Mouse (Mus musculus): Measurements from ENCODE around the gene Mnd1. TPM values are rescaled to one million over a fixed set of nuclear protein-coding genes. Genes with fewer than 3 reads are reported as not detected.

Gene Mnd1
- total RNA-seq, 1 experiment: 31.9 TPM

GRCm38 (mm10) chr3:84076543-84077332, 78.8 kb downstream of the Mnd1 start:
- TF ChIP-seq MAFK (IDR thresholded peaks at IDR 0.05; ENCODE audit: insufficient read depth, low read depth, low read length) (no peak), CHD2 (IDR thresholded peaks at IDR 0.05; ENCODE audit: low read depth, low read length) (no peak), ZC3H11A (IDR thresholded peaks at IDR 0.05; ENCODE audit: borderline replicate concordance, low read depth, low read length) (no peak), HCFC1 (IDR thresholded peaks at IDR 0.05; ENCODE audit: borderline replicate concordance, insufficient read depth, low read length) (no peak), ZNF384 (IDR thresholded peaks at IDR 0.05; ENCODE audit: low read depth, low read length) (no peak)
- 0 out of 2 replicates have a peak, but pooled peaks cover 1% of the 10 kb centered on the region for H3K36me3 ChIP-seq (ENCODE audit: control insufficient read depth, insufficient read depth, low read length, poor library complexity, severe bottlenecking)

GRCm38 (mm10) chr3:84075516-84075915, 80.1 kb downstream of the Mnd1 start:
- H3K4me1 ChIP-seq (ENCODE audit: control insufficient read depth in 2 of 2, insufficient read depth in 2 of 2, low read length in 2 of 2, poor library complexity in 1 of 2): peaks cover 0 to 2% of the 10 kb centered on the region in 2 experiments; a peak in 1 of 4 replicates

More at GRCm38 (mm10) chr3:84076543-84077332, 78.8 kb downstream of the Mnd1 start:
- Histone ChIP-seq H3K9ac (ENCODE audit: insufficient read depth, low read depth, low read length, poor library complexity, severe bottlenecking) (no peak overlapping the region), H3K4me3 (ENCODE audit: insufficient read depth in 1 of 2, low read depth in 1 of 2, low read length in 2 of 2, poor library complexity in 1 of 2, severe bottlenecking in 1 of 2) (no peak overlapping the region), H3K9me3 (ENCODE audit: control insufficient read depth, insufficient read depth, low read depth, low read length) (no peaks in the 10 kb centered on the region), H3K27ac (ENCODE audit: insufficient read depth, low read depth, low read length, poor library complexity, severe bottlenecking) (no peak overlapping the region), H3K4me1 (ENCODE audit: control insufficient read depth in 2 of 2, insufficient read depth in 2 of 2, low read length in 2 of 2, poor library complexity in 1 of 2) (peaks cover 0 to under 1% of the 10 kb centered on the region in 2 experiments; a peak in 1 of 4 replicates)
- DNase-seq (ENCODE audit: low read depth, low spot score): no peak
- in situ Hi-C loops (cut with MboI; ENCODE audit: low sequenced_read_pairs in 2 of 2, unreplicated experiment in 2 of 2): no loop called here

GRCm38 (mm10) chr3:84074777-84075176, 80.8 kb downstream of the Mnd1 start:
- Histone ChIP-seq H3K36me3 (ENCODE audit: control insufficient read depth, insufficient read depth, low read length, poor library complexity, severe bottlenecking) (0 out of 2 replicates have a peak, but pooled peaks cover 1% of the 10 kb centered on the region), H3K4me3 (ENCODE audit: insufficient read depth in 1 of 2, low read depth in 1 of 2, low read length in 2 of 2, poor library complexity in 1 of 2, severe bottlenecking in 1 of 2) (no peak overlapping the region), H3K4me1 (ENCODE audit: control insufficient read depth in 2 of 2, insufficient read depth in 2 of 2, low read length in 2 of 2, poor library complexity in 1 of 2) (peaks cover 0 to 2% of the 10 kb centered on the region in 2 experiments; a peak in 1 of 4 replicates), H3K9me3 (ENCODE audit: control insufficient read depth, insufficient read depth, low read depth, low read length) (no peaks in the 10 kb centered on the region), H3K9ac (ENCODE audit: insufficient read depth, low read depth, low read length, poor library complexity, severe bottlenecking) (no peak overlapping the region), H3K27ac (ENCODE audit: insufficient read depth, low read depth, low read length, poor library complexity, severe bottlenecking) (no peak overlapping the region)
- DNase-seq (ENCODE audit: low read depth, low spot score): no peak
- TF ChIP-seq MAFK (IDR thresholded peaks at IDR 0.05; ENCODE audit: insufficient read depth, low read depth, low read length) (no peak), CHD2 (IDR thresholded peaks at IDR 0.05; ENCODE audit: low read depth, low read length) (no peak), HCFC1 (IDR thresholded peaks at IDR 0.05; ENCODE audit: borderline replicate concordance, insufficient read depth, low read length) (no peak), ZC3H11A (IDR thresholded peaks at IDR 0.05; ENCODE audit: borderline replicate concordance, low read depth, low read length) (no peak), ZNF384 (IDR thresholded peaks at IDR 0.05; ENCODE audit: low read depth, low read length) (no peak)
- in situ Hi-C loops (cut with MboI; ENCODE audit: low sequenced_read_pairs in 2 of 2, unreplicated experiment in 2 of 2): no loop called here

More at GRCm38 (mm10) chr3:84075516-84075915, 80.1 kb downstream of the Mnd1 start:
- in situ Hi-C loops (cut with MboI; ENCODE audit: low sequenced_read_pairs in 2 of 2, unreplicated experiment in 2 of 2): no loop called here
- no peak for DNase-seq (ENCODE audit: low read depth, low spot score)
- Histone ChIP-seq H3K4me3 (ENCODE audit: insufficient read depth in 1 of 2, low read depth in 1 of 2, low read length in 2 of 2, poor library complexity in 1 of 2, severe bottlenecking in 1 of 2) (no peak overlapping the region), H3K36me3 (ENCODE audit: control insufficient read depth, insufficient read depth, low read length, poor library complexity, severe bottlenecking) (0 out of 2 replicates have a peak, but pooled peaks cover 1% of the 10 kb centered on the region), H3K9ac (ENCODE audit: insufficient read depth, low read depth, low read length, poor library complexity, severe bottlenecking) (no peak overlapping the region), H3K9me3 (ENCODE audit: control insufficient read depth, insufficient read depth, low read depth, low read length) (no peaks in the 10 kb centered on the region), H3K27ac (ENCODE audit: insufficient read depth, low read depth, low read length, poor library complexity, severe bottlenecking) (no peak overlapping the region)
- TF ChIP-seq MAFK (IDR thresholded peaks at IDR 0.05; ENCODE audit: insufficient read depth, low read depth, low read length) (no peak), CHD2 (IDR thresholded peaks at IDR 0.05; ENCODE audit: low read depth, low read length) (no peak), ZNF384 (IDR thresholded peaks at IDR 0.05; ENCODE audit: low read depth, low read length) (no peak), ZC3H11A (IDR thresholded peaks at IDR 0.05; ENCODE audit: borderline replicate concordance, low read depth, low read length) (no peak), HCFC1 (IDR thresholded peaks at IDR 0.05; ENCODE audit: borderline replicate concordance, insufficient read depth, low read length) (no peak)

GRCm38 (mm10) chr3:84071641-84072040, 83.9 kb downstream of the Mnd1 start:
- Histone ChIP-seq H3K4me3 (ENCODE audit: insufficient read depth in 1 of 2, low read depth in 1 of 2, low read length in 2 of 2, poor library complexity in 1 of 2, severe bottlenecking in 1 of 2) (no peak overlapping the region), H3K27ac (ENCODE audit: insufficient read depth, low read depth, low read length, poor library complexity, severe bottlenecking) (no peak overlapping the region), H3K9ac (ENCODE audit: insufficient read depth, low read depth, low read length, poor library complexity, severe bottlenecking) (no peak overlapping the region), H3K4me1 (ENCODE audit: control insufficient read depth in 2 of 2, insufficient read depth in 2 of 2, low read length in 2 of 2, poor library complexity in 1 of 2) (peaks cover 0 to 2% of the 10 kb centered on the region in 2 experiments; a peak in 1 of 4 replicates), H3K36me3 (ENCODE audit: control insufficient read depth, insufficient read depth, low read length, poor library complexity, severe bottlenecking) (0 out of 2 replicates have a peak, but pooled peaks cover 1% of the 10 kb centered on the region), H3K9me3 (ENCODE audit: control insufficient read depth, insufficient read depth, low read depth, low read length) (no peaks in the 10 kb centered on the region)
- peak; percentile 9 for DNase-seq (ENCODE audit: low read depth, low spot score)
- TF ChIP-seq HCFC1 (IDR thresholded peaks at IDR 0.05; ENCODE audit: borderline replicate concordance, insufficient read depth, low read length) (no peak), MAFK (IDR thresholded peaks at IDR 0.05; ENCODE audit: insufficient read depth, low read depth, low read length) (no peak), ZNF384 (IDR thresholded peaks at IDR 0.05; ENCODE audit: low read depth, low read length) (no peak), CHD2 (IDR thresholded peaks at IDR 0.05; ENCODE audit: low read depth, low read length) (no peak), ZC3H11A (IDR thresholded peaks at IDR 0.05; ENCODE audit: borderline replicate concordance, low read depth, low read length) (no peak)
- in situ Hi-C loops (cut with MboI; ENCODE audit: low sequenced_read_pairs in 2 of 2, unreplicated experiment in 2 of 2): no loop called here

Measured in ES-E14 (cell line).